Mouse (Mus musculus) G1E (cell line): ENCODE data around the gene Slc17a4. TPM values are rescaled to one million over a fixed set of nuclear protein-coding genes. Genes with fewer than 3 reads are reported as not detected.

ENCODE experiments used
- ATAC-seq: 2 replicates; pipeline ENCODE4 v1.8.0; 2016; ENCODE audit warnings: mild to moderate bottlenecking; ENCODE audit not compliant: insufficient number of reproducible peaks, poor library complexity, low FRiP score, severe bottlenecking; ENCODE audit errors: extremely low read depth
- DNase-seq: peaks from one replicate; pipeline ENCODE4 v3.0.0; 2012; ENCODE audit warnings: low spot score
- H3K27me3 ChIP-seq: 2 replicates; pipeline ENCODE4 v1.6.1; 2012; ENCODE audit warnings: mild to moderate bottlenecking, low read length, inconsistent platforms; ENCODE audit not compliant: insufficient read depth
- H3K36me3 ChIP-seq: replicated peaks from 2 replicates; pipeline ENCODE3; 2012; ENCODE audit warnings: mild to moderate bottlenecking, inconsistent platforms
- H3K4me1 ChIP-seq: 2 replicates; pipeline ENCODE4 v1.6.1; 2012; ENCODE audit warnings: low read depth, low read length, inconsistent platforms, mixed read lengths; ENCODE audit not compliant: insufficient read depth
- H3K4me3 ChIP-seq: 2 replicates; pipeline ENCODE4 v1.5.1; 2012; ENCODE audit warnings: low read depth, mild to moderate bottlenecking, inconsistent platforms, low read length, moderate library complexity, mixed read lengths
- H3K9me3 ChIP-seq: replicated peaks from 2 replicates; pipeline ENCODE4 v1.6.1; 2012; ENCODE audit warnings: inconsistent platforms
- CTCF ChIP-seq: IDR thresholded peaks from 2 replicates; pipeline ENCODE4 v1.5.1; 2012; ENCODE audit warnings: low read depth, low read length, inconsistent platforms, mixed read lengths
- GATA1 ChIP-seq: IDR thresholded peaks from 2 replicates; pipeline ENCODE4 v1.6.1; 2012; ENCODE audit warnings: borderline replicate concordance, low read length, inconsistent platforms, mixed read lengths
- GATA2 ChIP-seq: IDR thresholded peaks from 2 replicates; pipeline ENCODE4 v1.6.1; 2012; ENCODE audit warnings: low read depth, low read length, inconsistent platforms, borderline replicate concordance
- POLR2AphosphoS5 ChIP-seq: IDR thresholded peaks from 2 replicates; pipeline ENCODE4 v1.6.1; 2012; ENCODE audit warnings: low read depth, low read length, inconsistent platforms; ENCODE audit not compliant: insufficient replicate concordance
- TAL1 ChIP-seq: conservative IDR thresholded peaks from 2 replicates; pipeline ENCODE4 v1.6.1; 2012; ENCODE audit warnings: low read depth, low read length, inconsistent platforms, mixed read lengths
- polyA plus RNA-seq: library from polyadenylated mRNA; stranded (reverse); fragments of >175 nt; gene quantifications from 2 replicates; pipeline ENCODE4 v1.2.3, GENCODE M21; 2012
- total RNA-seq, 2 experiments: library from RNA; stranded (forward) in 1 of 2; stranded (reverse) in 1 of 2; fragments of 200-1000 nt in 1 of 2; fragments of >200 nt in 1 of 2; fragmentation: Nextera tagmentation in 1 of 2; gene quantifications; 2 replicates each; pipeline ENCODE4 v1.2.3; 2014 to 2017

Gene Slc17a4
- total and polyA plus RNA-seq, 3 experiments, result 0.27 TPM; not detected in 2

- H3K4me3 ChIP-seq, result no peak overlapping the region
- DNase-seq (no peak), ATAC-seq (no peak)
- H3K27me3 ChIP-seq, result peaks cover 5% of the 10 kb centered on the region; the same call in 1 of the 2 replicates
- no peaks in the 10 kb centered on the region for H3K4me1 ChIP-seq
- no peaks in the 10 kb centered on the region for H3K36me3 ChIP-seq
- no peaks in the 10 kb centered on the region for H3K9me3 ChIP-seq
- TF ChIP-seq GATA1 (no peak), CTCF (no peak), TAL1 (no peak), GATA2 (no peak), POLR2AphosphoS5 (no peak)
Observed at GRCm38 (mm10) chr13:23940291-23940690, 25.5 kb upstream of the Slc17a4 start.

GRCm38 (mm10) chr13:23938699-23939098 is 23.9 kb upstream of the Slc17a4 start:
- no peaks in the 10 kb centered on the region for H3K4me1 ChIP-seq
- DNase-seq, result no peak
- no peak for ATAC-seq
- H3K9me3 ChIP-seq, result no peaks in the 10 kb centered on the region
- no peaks in the 10 kb centered on the region for H3K36me3 ChIP-seq
- H3K27me3 ChIP-seq, result peaks cover 8% of the 10 kb centered on the region
- TF ChIP-seq TAL1, result no peak
- no peak for TF ChIP-seq CTCF
- no peak for TF ChIP-seq POLR2AphosphoS5
- TF ChIP-seq GATA1, result no peak
- no peak for TF ChIP-seq GATA2
- H3K4me3 ChIP-seq, result no peak overlapping the region

- Histone ChIP-seq H3K4me1 (no peaks in the 10 kb centered on the region), H3K36me3 (no peaks in the 10 kb centered on the region), H3K27me3 (peaks cover 4% of the 10 kb centered on the region; the same call in 1 of the 2 replicates), H3K4me3 (no peak within 1 kb of the TSS), H3K9me3 (no peaks in the 10 kb centered on the region)
- ATAC-seq, result no peak
- no peak for DNase-seq
- no peak for TF ChIP-seq GATA2
- TF ChIP-seq GATA1, result no peak
- no peak for TF ChIP-seq POLR2AphosphoS5
- TF ChIP-seq TAL1, result no peak
- TF ChIP-seq CTCF, result no peak
Observed at GRCm38 (mm10) chr13:23934211-23934520, 19.4 kb upstream of the Slc17a4 start, which contains the start of gene Hist1h2aa. Gene Hist1h2aa (plus strand): TSS chr13:23934462.

- no peak for TF ChIP-seq GATA1
- Histone ChIP-seq H3K4me1 (no peaks in the 10 kb centered on the region), H3K4me3 (no peak within 1 kb of the TSS), H3K36me3 (no peaks in the 10 kb centered on the region), H3K9me3 (no peaks in the 10 kb centered on the region), H3K27me3 (peaks cover 4% of the 10 kb centered on the region; the same call in 1 of the 2 replicates)
- no peak for ATAC-seq
- DNase-seq, result no peak
Observed at GRCm38 (mm10) chr13:23933421-23934210, 18.8 kb upstream of the Slc17a4 start, which contains the start of gene Hist1h2ba. Gene Hist1h2ba (minus strand): TSS chr13:23934156.

- Histone ChIP-seq H3K27me3 (peaks cover 4% of the 10 kb centered on the region; the same call in 1 of the 2 replicates), H3K4me1 (no peaks in the 10 kb centered on the region), H3K4me3 (no peak overlapping the region), H3K36me3 (no peaks in the 10 kb centered on the region), H3K9me3 (no peaks in the 10 kb centered on the region)
- DNase-seq, result no peak
- TF ChIP-seq TAL1, result no peak
- ATAC-seq, result no peak
Observed at GRCm38 (mm10) chr13:23930904-23931303, 16.1 kb upstream of the Slc17a4 start.

DNA sequence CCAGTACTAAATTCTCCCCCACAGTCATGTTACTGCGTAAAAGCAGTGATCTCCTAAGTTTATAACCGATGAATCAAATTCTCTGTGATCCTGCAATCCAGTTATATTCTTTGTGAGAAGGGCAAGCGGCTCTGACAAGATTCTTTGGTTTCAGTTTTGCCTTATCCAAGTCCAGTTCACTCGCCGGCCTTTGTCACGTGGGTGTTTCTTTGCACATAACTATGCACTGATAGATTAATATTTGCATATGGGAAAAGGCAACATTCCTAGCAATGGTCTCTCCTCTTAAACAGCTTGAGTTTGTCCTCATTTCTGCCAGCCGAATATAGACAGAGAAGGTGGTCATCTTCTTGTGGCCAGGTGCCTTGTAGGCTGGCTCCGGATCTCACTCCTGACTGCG is 15.7 kb upstream of the Slc17a4 start:
- Histone ChIP-seq H3K4me3 (no peak overlapping the region), H3K36me3 (no peaks in the 10 kb centered on the region), H3K27me3 (peaks cover 4% of the 10 kb centered on the region; the same call in 1 of the 2 replicates), H3K9me3 (no peaks in the 10 kb centered on the region), H3K4me1 (no peaks in the 10 kb centered on the region)
- TF ChIP-seq GATA1, result no peak
- no peak for TF ChIP-seq CTCF
- TF ChIP-seq TAL1, result no peak
- TF ChIP-seq GATA2, result no peak
- TF ChIP-seq POLR2AphosphoS5, result no peak
- ATAC-seq (no peak), DNase-seq (no peak)
